Mouse (Mus musculus) cerebellum, adult 2 months (tissue): ENCODE data around the gene Fgd6.

ENCODE experiments used
- CTCF ChIP-seq: fragments of 200-500 bp; IDR thresholded peaks from 2 replicates; pipeline ENCODE4 v1.5.1; 2011; ENCODE audit warnings: low read depth, mild to moderate bottlenecking, control low read depth, low read length, moderate library complexity, borderline replicate concordance; ENCODE audit not compliant: insufficient read depth
- POLR2A ChIP-seq: fragments of 200-500 bp; IDR thresholded peaks from 2 replicates; pipeline ENCODE4 v1.6.1; 2011; ENCODE audit warnings: low read length, control low read depth, borderline replicate concordance; ENCODE audit not compliant: insufficient read depth

DNA sequence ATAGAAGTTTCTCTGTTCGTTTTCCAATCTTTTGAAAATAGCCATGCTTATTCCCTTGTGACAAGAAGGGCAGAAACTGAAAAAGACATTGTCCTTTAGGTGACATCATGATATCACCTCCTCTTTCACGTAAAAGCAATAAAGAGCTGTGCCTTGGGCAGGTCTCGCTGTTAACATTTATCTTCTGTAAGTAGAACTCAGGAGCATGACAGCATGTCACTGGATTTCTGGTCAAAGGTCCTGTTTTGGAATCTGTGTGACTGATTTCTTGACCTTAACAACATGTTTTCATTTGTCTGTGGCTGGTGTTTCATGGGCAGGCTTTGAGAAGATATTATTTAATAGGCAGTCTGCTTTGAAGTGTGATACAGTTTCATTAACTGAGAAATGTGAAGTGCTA, 44.9 kb downstream of the Fgd6 start:
- TF ChIP-seq CTCF: no peak
- TF ChIP-seq POLR2A: no peak
